Mouse (Mus musculus): ENCODE measurements around the gene Slx4ip. TPM values are rescaled to one million over a fixed set of nuclear protein-coding genes. Genes with fewer than 3 reads are reported as not detected.
A peak's percentile ranks its signal among the peaks of the same experiment; 100 is the strongest.

Slx4ip gene
- 1.1 and 1.3 TPM in 2 replicates for total RNA-seq (2012; rRNA removed)
- polyA plus RNA-seq (2012; ENCODE audit: insufficient read depth in 1 of 2, insufficient read length in 2 of 2, low read depth in 1 of 2, low replicate concordance in 2 of 2, missing spikeins in 1 of 2), result 1 to 10 TPM in 1 of 2 experiments, not detected in 1; 2.5 TPM

- peak within 1 kb of the TSS; percentile 93 for H3K9ac ChIP-seq (ENCODE audit: control insufficient read depth, low read depth, low read length, poor library complexity, severe bottlenecking)
- H3K79me2 ChIP-seq (ENCODE audit: control insufficient read depth, insufficient read depth, low read length, poor library complexity), result peaks cover 19% of the 10 kb centered on the region
- no peaks in the 10 kb centered on the region for H3K9me3 ChIP-seq (replicated peaks; ENCODE audit: insufficient read depth, low read length)
- peak within 1 kb of the TSS; percentile 91 to 98 for H3K4me3 ChIP-seq (ENCODE audit: control insufficient read depth in 1 of 2, insufficient read depth in 1 of 2, low read depth in 2 of 2, low read length in 2 of 2)
- peak within 1 kb of the TSS; percentile 86 for H3K27ac ChIP-seq (ENCODE audit: control insufficient read depth, low read depth, low read length)
- no peaks in the 10 kb centered on the region for H3K27me3 ChIP-seq (ENCODE audit: control insufficient read depth in 1 of 2, insufficient read depth in 2 of 2, low read length in 2 of 2)
- H3K36me3 ChIP-seq (ENCODE audit: control insufficient read depth in 1 of 2, insufficient read depth in 2 of 2, low read length in 2 of 2), result peaks cover 0 to 18% of the 10 kb centered on the region in 2 experiments; a peak in 3 of 4 replicates
- peaks cover 3 to 11% of the 10 kb centered on the region in 2 experiments for H3K4me1 ChIP-seq (ENCODE audit: control insufficient read depth in 1 of 2, insufficient read depth in 2 of 2, low read length in 2 of 2)
- peak; percentile 58 for TF ChIP-seq SIN3A (IDR thresholded peaks at IDR 0.05; ENCODE audit: low read length)
- TF ChIP-seq TCF12 (IDR thresholded peaks at IDR 0.05; ENCODE audit: low read depth, low read length), result peak; percentile 49; the same call in 1 of the 2 replicates
- peak; percentile 53; the same call in 1 of the 2 replicates for TF ChIP-seq MAZ (IDR thresholded peaks at IDR 0.05; ENCODE audit: low read depth, low read length)
- no peak for TF ChIP-seq EP300 (IDR thresholded peaks at IDR 0.05; ENCODE audit: low read depth in 1 of 2, low read length in 2 of 2)
- TF ChIP-seq CHD1 (IDR thresholded peaks at IDR 0.05; ENCODE audit: low read depth, low read length), result 0 out of 2 replicates have a peak, but pooled peaks have one; percentile 95
- TF ChIP-seq ZMIZ1 (IDR thresholded peaks at IDR 0.05; ENCODE audit: low read depth, low read length), result peak; percentile 79
- no peak for TF ChIP-seq GABPA (IDR thresholded peaks at IDR 0.05; ENCODE audit: low read depth, low read length)
- peak; percentile 84 for TF ChIP-seq MAX (IDR thresholded peaks at IDR 0.05; ENCODE audit: low read length)
- no peak for TF ChIP-seq TAL1 (IDR thresholded peaks at IDR 0.05; ENCODE audit: low read length)
- no peak for TF ChIP-seq BHLHE40 (IDR thresholded peaks at IDR 0.05; ENCODE audit: borderline replicate concordance, low read depth, low read length)
- TF ChIP-seq USF1 (IDR thresholded peaks at IDR 0.05; ENCODE audit: low read depth, low read length), result no peak; the same call in 1 of the 2 replicates
- no peak for TF ChIP-seq ZNF384 (IDR thresholded peaks at IDR 0.05; ENCODE audit: low read depth, low read length)
- TF ChIP-seq POLR2A (IDR thresholded peaks at IDR 0.05; ENCODE audit: control insufficient read depth in 1 of 2, insufficient read depth in 1 of 2, low read depth in 1 of 2, low read length in 2 of 2, poor library complexity in 1 of 2), result peak; percentile 78 to 89
- TF ChIP-seq RCOR1 (IDR thresholded peaks at IDR 0.05; ENCODE audit: low read depth, low read length), result peak; percentile 36; the same call in 1 of the 2 replicates
- TF ChIP-seq ZC3H11A (IDR thresholded peaks at IDR 0.05; ENCODE audit: low read depth, low read length), result no peak
- TF ChIP-seq TBP (IDR thresholded peaks at IDR 0.05; ENCODE audit: low read depth, low read length), result peak; percentile 65
- TF ChIP-seq MXI1 (IDR thresholded peaks at IDR 0.05; ENCODE audit: low read depth, low read length), result peak; percentile 38; the same call in 1 of the 2 replicates
- no peak for TF ChIP-seq ZKSCAN1 (IDR thresholded peaks at IDR 0.05; ENCODE audit: low read depth, low read length)
- TF ChIP-seq RAD21 (IDR thresholded peaks at IDR 0.05; ENCODE audit: low read depth, low read length), result no peak
- no peak for TF ChIP-seq UBTF (IDR thresholded peaks at IDR 0.05; ENCODE audit: borderline replicate concordance, insufficient read depth, low read depth, low read length)
- TF ChIP-seq KAT2A (conservative IDR thresholded peaks at IDR 0.05; ENCODE audit: low read depth, low read length), result peak; percentile 75
- peak; percentile 92 for TF ChIP-seq NELFE (IDR thresholded peaks at IDR 0.05; ENCODE audit: low read depth, low read length)
- TF ChIP-seq USF2 (IDR thresholded peaks at IDR 0.05; ENCODE audit: borderline replicate concordance in 1 of 2, insufficient read depth in 1 of 2, low read depth in 1 of 2, low read length in 2 of 2), result no peak
- TF ChIP-seq MYC (IDR thresholded peaks at IDR 0.05; ENCODE audit: low read depth, low read length), result no peak
- TF ChIP-seq CTCF (IDR thresholded peaks at IDR 0.05 in 2 of 3, conservative IDR thresholded peaks at IDR 0.05 in 1 of 3; ENCODE audit: control insufficient read depth in 1 of 3, insufficient read depth in 1 of 3, low read depth in 2 of 3, low read length in 3 of 3, poor library complexity in 1 of 3, severe bottlenecking in 1 of 3), result no peak
- peak; percentile 84 for TF ChIP-seq HCFC1 (IDR thresholded peaks at IDR 0.05; ENCODE audit: low read depth, low read length)
- TF ChIP-seq JUND (IDR thresholded peaks at IDR 0.05; ENCODE audit: low read depth, low read length), result no peak
- no peak; the same call in 1 of the 2 replicates for TF ChIP-seq POLR2AphosphoS5 (IDR thresholded peaks at IDR 0.05; ENCODE audit: borderline replicate concordance, low read depth, low read length)
- no peak for TF ChIP-seq MAFK (IDR thresholded peaks at IDR 0.05; ENCODE audit: borderline replicate concordance, low read depth, low read length)
- peak; percentile 81 for TF ChIP-seq NRF1 (IDR thresholded peaks at IDR 0.05; ENCODE audit: insufficient read depth, low read depth, low read length, poor library complexity, severe bottlenecking)
- TF ChIP-seq ELF1 (IDR thresholded peaks at IDR 0.05; ENCODE audit: low read depth, low read length), result peak; percentile 90
- TF ChIP-seq POLR2AphosphoS2 (IDR thresholded peaks at IDR 0.05; ENCODE audit: low read length), result peak; percentile 75
- DNase-seq (ENCODE audit: low read depth, low spot score), result peak; percentile 99
Observed at GRCm38 (mm10) chr2:136891068-136891950, at the start of gene Slx4ip, which contains the start of the genes AL731706.1 and Mkks. Gene Slx4ip, plus strand, starts transcription at chr2:136891218. Gene AL731706.1, minus strand, starts transcription at chr2:136891389. Gene Mkks, minus strand, starts transcription at chr2:136891389.

Data from MEL (cell line).